Mouse (Mus musculus) c-Kit-positive CD71-negative TER-119-negative erythroid progenitor cells, embryonic 14.5 days (primary cell): Measurements from ENCODE around the gene Crim1.
"Not testable (repeated sequence)": the region's sequence is repeated elsewhere in the genome, so short reads cannot be mapped to it uniquely, and the experiment has no call there.

Experiments used
- DNase-seq: peaks from one replicate; pipeline ENCODE4 v3.0.0-alpha.2; 2013; ENCODE audit warnings: low read depth

The Crim1 gene

GRCm38 (mm10) chr17:78250149-78250938 lies 50.3 kb downstream of the Crim1 start:
- DNase-seq = no peak

GRCm38 (mm10) chr17:78253587-78253986 lies 53.5 kb downstream of the Crim1 start:
- DNase-seq = not testable (repeated sequence)

GRCm38 (mm10) chr17:78254256-78254655 lies 54.2 kb downstream of the Crim1 start:
- DNase-seq = no peak

- no peak for DNase-seq
Observed at GRCm38 (mm10) chr17:78255711-78256110, 55.7 kb downstream of the Crim1 start.

GRCm38 (mm10) chr17:78256534-78256933 lies 56.5 kb downstream of the Crim1 start:
- no peak for DNase-seq

- DNase-seq = no peak
Observed at GRCm38 (mm10) chr17:78261684-78262083, 61.6 kb downstream of the Crim1 start.

GRCm38 (mm10) chr17:78264116-78264515 lies 64.1 kb downstream of the Crim1 start:
- DNase-seq = no peak

GRCm38 (mm10) chr17:78265135-78265534 lies 65.1 kb downstream of the Crim1 start:
- DNase-seq = no peak

GRCm38 (mm10) chr17:78266271-78266670 lies 66.2 kb downstream of the Crim1 start:
- DNase-seq = no peak

- no peak for DNase-seq
Observed at GRCm38 (mm10) chr17:78268591-78268990, 68.5 kb downstream of the Crim1 start.

GRCm38 (mm10) chr17:78269311-78269710 lies 69.3 kb downstream of the Crim1 start:
- no peak for DNase-seq

GRCm38 (mm10) chr17:78270019-78270418 lies 70.0 kb downstream of the Crim1 start:
- DNase-seq = no peak

- no peak for DNase-seq
Observed at GRCm38 (mm10) chr17:78271731-78272130, 71.7 kb downstream of the Crim1 start.

GRCm38 (mm10) chr17:78272142-78272541 lies 72.1 kb downstream of the Crim1 start:
- DNase-seq = no peak

GRCm38 (mm10) chr17:78272713-78273483 lies 72.8 kb downstream of the Crim1 start:
- DNase-seq = no peak

- DNase-seq = no peak
Observed at GRCm38 (mm10) chr17:78273875-78274274, 73.8 kb downstream of the Crim1 start.

- no peak for DNase-seq
Observed at GRCm38 (mm10) chr17:78274609-78275506, 74.8 kb downstream of the Crim1 start.

- no peak for DNase-seq
Observed at GRCm38 (mm10) chr17:78275507-78275813, 75.4 kb downstream of the Crim1 start.

- no peak for DNase-seq
Observed at GRCm38 (mm10) chr17:78279191-78279590, 79.1 kb downstream of the Crim1 start.

GRCm38 (mm10) chr17:78280991-78281712 lies 81.1 kb downstream of the Crim1 start:
- DNase-seq = no peak

GRCm38 (mm10) chr17:78283271-78283992 lies 83.4 kb downstream of the Crim1 start:
- DNase-seq = no peak
